Mouse (Mus musculus): ENCODE measurements around the gene Rspo3.

The Rspo3 gene

DNA sequence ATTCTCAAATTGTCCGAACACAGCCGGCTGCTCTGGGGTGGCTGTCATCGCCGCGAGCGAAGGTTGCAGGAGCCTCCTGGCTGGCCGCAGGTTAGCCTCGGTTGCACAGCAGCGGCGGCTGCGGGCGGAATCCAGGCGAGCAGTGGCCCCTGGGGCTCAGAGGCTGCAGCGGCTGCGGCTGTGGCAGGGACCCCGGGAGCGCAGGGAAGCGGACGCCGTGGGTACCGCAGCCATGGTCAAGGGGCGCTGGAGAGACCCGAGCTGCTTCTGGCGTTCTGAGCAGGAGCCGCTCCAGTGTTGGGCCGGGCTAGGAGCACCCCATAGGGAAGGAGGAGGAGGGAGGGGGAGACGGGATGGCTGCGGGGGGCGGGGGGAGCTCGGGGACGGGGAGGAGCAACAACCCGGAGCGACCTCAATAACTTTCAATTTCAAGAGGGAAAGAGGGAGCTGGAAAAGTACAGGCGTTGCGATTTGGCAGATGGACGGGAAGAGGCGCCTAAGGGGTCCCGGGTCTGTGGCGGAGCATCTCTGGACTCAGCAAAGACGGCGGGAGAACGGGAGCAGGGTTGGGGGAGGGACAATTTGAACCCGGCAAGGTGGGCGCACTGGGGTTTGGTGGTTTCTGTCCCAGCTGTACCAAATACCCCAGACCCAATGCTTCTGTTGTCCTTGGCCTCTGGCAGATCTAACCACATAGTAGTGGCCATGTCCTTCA is at the start of gene Rspo3:
Gene Rspo3 (minus strand): TSS at position 322 of the 715 bp plus-strand sequence.
- 1% methylated on average over 42 of the region's 44 CpGs for WGBS

GRCm38 (mm10) chr10:29581940-29582339 is 46.3 kb upstream of the Rspo3 start:
- WGBS, result 49% methylated on average over 3 of the region's 3 CpGs

DNA sequence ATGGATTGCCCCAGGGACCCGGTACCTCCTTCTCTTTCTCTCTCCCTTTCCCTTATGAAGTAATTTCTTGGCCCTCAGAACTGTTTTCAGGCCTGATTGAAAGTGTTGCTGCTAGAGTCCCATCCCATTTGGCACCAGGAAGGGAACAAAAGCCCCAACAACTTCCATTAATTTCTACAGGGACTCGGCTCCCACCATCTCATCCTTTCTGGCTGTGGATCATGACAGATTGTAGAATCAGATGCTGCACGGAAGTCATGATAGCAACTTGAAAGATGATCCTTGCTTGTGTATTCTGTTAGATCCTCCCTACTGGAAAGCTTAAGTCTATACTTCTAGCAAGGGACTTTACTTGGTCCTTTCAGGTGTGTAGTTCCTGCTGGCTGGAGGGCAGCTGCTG is 45.8 kb upstream of the Rspo3 start:
- 72% methylated on average over 3 of the region's 3 CpGs for WGBS

DNA sequence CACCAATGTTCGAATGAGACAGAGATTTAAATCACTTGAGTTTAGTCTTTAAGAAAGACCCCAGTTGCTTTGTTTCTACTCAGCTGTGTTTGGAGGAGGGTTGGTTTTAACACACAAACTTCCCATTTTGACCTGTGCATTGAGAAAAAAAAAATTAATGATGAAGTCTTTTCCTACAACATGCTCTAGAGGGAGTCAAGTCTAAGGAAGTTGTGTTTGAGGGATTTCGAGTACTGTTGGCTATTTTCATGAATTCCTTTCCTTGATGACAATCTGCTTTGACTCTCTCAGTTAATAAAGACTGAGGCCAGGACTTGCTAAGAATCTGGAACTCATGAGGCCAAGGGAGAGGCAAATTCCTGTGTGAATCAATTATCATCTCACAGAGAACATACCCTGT is 20.3 kb upstream of the Rspo3 start:
- WGBS, result 50% methylated on average over 2 of the region's 2 CpGs

DNA sequence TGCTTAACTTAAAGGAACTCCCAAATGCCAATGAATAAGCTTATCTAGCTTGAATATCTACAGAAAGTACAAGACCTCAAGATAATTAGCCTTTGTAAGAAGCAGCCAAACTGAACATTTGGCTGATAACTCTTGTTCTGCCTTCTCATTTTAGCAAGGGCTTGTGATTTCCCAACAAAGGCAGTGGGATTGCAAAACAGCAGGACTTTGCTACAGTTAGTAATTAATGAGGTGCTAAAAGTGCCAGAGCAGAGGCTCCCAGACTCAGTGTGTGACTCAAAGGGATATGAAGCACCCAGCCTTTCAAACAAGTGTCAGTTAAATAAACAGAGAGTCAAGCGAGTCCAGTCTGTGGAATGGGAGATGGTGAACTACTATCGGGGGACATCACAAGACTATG is 18.7 kb upstream of the Rspo3 start:
- WGBS, result 70% methylated on average over 2 of the region's 2 CpGs

DNA sequence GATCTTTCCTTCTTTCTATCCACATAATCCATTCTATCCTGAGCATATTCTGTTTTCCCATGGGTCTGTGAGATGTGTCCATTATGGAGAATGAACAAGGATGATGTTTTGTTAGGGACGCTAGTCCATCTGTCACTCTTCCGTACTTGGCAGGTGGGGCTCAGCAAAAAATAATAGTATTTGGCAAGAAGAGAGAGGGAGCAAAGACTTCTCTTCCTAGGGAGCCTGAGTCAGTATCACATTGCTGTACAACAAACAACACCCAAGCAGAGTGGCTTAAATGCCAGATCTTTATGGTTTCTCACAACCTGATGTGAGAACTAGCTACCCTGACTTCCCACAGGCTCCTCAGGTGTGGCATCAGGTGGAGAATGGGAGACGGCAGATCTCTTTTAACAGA is 7.3 kb upstream of the Rspo3 start:
- WGBS, result 79% methylated on average over 3 of the region's 3 CpGs

DNA sequence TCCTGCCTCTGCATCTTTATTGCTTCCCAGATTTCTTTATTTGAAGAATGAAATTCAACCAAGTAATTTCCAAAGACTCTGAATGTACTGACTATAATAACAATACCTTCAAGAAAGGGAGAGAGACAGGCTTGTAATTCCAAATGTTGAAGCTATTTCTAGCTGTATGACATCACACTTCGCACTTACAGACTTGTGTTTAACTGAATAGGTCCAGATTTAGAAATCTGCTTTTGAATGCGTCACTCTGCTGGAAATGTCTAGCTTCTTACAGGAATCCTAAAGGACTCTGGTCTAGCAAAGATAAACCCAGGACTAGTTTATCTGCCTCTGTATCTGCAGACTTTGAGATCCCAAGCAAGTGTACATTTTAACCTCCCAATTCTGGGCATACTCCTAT is 3.8 kb upstream of the Rspo3 start:
- 22% methylated on average over 2 of the region's 2 CpGs for WGBS

GRCm38 (mm10) chr10:29538791-29539190 is 3.1 kb upstream of the Rspo3 start:
- 41% methylated on average over 2 of the region's 2 CpGs for WGBS

- 0% methylated on average over 7 of the region's 7 CpGs for WGBS
These were observed 838 bp downstream of the Rspo3 start for GRCm38 (mm10) chr10:29534830-29535227.

GRCm38 (mm10) chr10:29533846-29534829 is 1.5 kb downstream of the Rspo3 start:
- 5% methylated on average over 24 of the region's 24 CpGs for WGBS

DNA sequence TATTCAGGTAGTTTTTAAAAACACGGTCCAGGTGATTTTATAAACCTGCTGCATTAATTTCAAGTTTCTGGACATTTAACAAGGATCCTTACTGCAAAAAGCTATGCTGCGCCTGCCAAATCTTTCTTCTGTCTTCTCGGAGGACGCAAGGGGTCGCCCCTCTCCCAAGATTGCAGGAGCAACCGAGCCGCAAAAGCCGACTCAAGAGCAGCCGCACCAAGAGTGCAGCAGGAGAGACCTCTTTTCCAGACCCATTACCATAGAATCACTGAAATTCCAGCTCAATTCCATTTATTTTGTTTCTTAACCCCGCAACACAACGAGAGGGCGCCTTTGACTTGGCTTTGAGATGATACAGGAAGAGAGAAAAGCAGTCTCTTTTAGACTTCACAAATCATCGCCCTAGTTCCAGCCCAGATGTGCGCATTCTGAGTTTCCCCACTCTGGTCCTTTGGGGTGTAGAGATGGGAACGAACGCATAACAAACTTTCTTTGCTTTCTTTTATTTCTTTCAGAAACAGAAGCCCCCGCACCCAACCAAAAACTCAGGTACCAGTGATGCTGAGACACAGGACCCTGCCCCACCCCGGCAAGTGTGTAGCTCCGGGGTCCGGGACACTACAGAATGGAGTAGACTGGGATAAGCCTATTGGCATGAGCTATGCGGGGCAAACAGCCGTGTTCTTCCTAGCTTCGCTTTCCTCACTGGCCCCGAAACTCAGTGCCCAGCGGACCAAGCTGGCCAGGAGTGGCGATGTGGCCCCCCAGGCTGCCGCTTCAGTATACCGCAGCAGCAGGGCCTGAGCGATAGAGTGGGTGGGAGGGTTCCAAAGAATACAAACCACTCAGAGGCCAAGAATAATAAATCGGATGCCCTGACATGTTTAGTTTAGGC is 2.6 kb downstream of the Rspo3 start:
- WGBS, result 2% methylated on average over 30 of the region's 30 CpGs

- WGBS, result 98% methylated on average over 1 of the region's 1 CpGs
These were observed 22.1 kb downstream of the Rspo3 start for GRCm38 (mm10) chr10:29513563-29513962.

GRCm38 (mm10) chr10:29508167-29508566 is 27.5 kb downstream of the Rspo3 start:
- 79% methylated on average over 2 of the region's 2 CpGs for WGBS

- WGBS, result 67% methylated on average over 3 of the region's 3 CpGs
These were observed 38.4 kb downstream of the Rspo3 start for GRCm38 (mm10) chr10:29497205-29497822.

DNA sequence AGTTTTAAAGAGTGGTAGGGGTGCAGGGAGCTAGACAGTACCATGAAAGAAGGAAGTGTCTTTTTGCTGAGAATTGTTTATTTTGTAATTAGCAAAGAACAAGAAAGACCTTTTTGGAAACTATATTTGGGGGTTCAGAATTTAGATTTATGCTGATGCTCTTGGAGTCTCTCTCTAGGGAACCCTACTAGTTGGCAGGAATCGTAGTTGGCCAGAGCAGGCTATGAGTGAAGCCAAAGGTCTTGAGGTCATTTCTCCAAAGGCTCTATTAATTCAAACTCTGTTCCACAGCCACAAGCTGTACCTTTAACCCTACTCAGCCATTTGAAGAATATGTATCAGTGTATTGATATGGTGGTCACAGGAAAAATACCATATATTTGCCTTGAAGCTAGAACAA is 41.7 kb downstream of the Rspo3 start:
- WGBS, result 71% methylated on average over 1 of the region's 1 CpGs

DNA sequence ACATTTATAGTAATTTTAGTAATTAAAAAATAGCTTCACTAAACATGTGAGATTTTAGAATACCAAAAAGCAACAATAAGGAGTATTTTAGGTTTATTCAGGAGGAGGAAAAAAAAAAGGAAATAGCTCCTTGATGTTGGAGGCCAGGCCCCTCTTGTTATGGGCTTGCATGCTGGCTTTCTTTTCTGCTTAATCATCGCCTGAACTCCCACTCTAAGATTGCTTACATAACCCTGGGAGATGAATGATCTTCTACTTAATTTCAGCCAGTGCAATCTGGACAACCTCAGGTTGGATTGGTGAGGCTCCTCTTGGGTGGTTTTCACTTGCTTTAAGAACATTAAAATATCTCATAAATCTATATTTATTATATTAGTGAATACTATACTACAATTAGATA is 54.7 kb downstream of the Rspo3 start:
- WGBS, result 74% methylated on average over 1 of the region's 1 CpGs

DNA sequence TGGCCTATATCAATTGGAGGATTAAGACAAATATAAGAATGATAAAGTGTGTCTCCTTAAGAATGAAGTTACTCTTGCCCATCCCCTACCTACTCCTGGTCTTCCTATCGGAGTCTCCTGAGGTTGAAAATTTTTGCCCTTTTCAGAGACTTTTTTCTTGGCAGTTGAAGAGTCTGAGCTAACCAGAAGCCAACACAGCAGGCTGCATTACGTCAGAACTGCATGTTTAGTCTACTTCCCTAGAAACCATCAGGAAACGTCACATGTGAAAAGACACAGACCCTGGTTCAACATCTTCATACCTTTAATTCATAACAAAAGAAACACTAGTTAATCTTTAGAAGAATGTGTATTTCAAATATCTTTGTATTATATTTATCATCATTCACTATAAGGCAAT is 56.3 kb downstream of the Rspo3 start:
- 60% methylated on average over 3 of the region's 3 CpGs for WGBS

DNA sequence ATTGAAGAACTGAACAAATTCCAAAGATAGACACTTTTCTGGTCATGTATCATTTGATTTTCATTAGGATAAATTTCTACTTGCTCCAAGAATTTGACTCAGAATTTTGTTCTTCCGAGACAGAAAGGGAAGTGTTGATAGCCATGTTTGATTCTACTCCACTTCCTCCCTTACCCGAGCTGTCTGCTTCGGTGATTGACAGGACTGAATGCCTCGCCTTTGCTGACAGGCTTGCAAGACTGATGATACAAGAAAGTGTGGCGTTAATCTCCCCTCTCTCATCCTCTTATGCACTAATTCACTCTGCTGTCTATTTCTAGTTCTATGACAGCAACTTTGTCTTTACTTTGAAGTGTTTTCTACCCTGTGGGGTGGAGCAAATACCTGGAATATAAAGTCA is 65.2 kb downstream of the Rspo3 start:
- 56% methylated on average over 5 of the region's 5 CpGs for WGBS

DNA sequence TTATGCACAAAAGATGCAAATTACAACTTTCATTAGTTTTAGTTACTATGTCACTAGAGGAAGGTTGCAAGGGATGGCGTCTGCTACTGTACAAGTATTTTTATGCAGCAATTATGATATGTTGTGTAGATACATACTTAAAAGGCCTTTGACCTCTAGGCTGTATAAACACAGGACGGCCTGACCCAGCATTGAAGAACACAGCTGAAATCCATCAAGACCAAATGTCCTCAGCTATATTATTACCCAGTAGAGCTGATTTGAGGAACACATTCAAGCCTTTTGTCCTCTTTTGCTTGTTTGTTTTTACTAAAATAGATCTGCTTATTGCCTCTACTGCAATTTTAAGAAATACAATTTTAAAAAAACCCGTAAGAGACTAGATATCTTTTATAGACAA is 75.6 kb downstream of the Rspo3 start:
- WGBS, result 73% methylated on average over 3 of the region's 3 CpGs

DNA sequence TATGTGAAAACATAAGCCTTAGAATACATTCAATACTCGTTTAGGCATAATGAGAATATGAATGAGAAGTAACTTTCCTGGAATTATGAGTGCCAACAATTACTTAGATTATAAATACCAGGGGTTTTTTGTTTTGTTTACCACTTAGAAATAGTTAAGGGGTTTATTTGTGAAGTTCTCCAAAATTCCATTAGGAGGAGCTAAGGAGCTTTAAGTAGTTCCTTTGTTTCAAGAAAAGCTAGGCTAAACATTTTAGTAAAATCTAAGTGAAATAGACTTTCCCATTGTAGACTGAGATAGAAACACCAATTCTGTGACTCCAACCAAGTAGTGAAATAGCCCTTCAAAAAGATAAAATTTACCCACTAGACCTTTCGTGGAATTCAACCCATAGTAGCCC is 76.0 kb downstream of the Rspo3 start:
- 59% methylated on average over 2 of the region's 2 CpGs for WGBS

- 88% methylated on average over 3 of the region's 3 CpGs for WGBS
These were observed 90.6 kb downstream of the Rspo3 start for GRCm38 (mm10) chr10:29445076-29445475.

All from cerebral cortex, adult 2 months (tissue).